ENCODE assay signal across 30 mouse cellular contexts in genomic region chr13:38028407-38028806, GRCm38 (mm10). TPM values are rescaled to one million over a fixed set of nuclear protein-coding genes. Genes with fewer than 3 reads are reported as not detected.
DNase-seq lines count a peak whose midpoint lies in the region; ATAC-seq and TF ChIP-seq lines count a peak whose summit lies in the region.
"Had no signal": no experiment of that assay in that cellular context is flagged by ENCODE, and none has a peak within 500 bp of the region (broad histone marks: within the 10 kb centered on the region; RNA-seq: fewer than 3 reads in every experiment).

No protein-coding gene starts in this region.

- H3K36me3 ChIP-seq in spleen, adult 2 months (ENCODE audit: control insufficient read depth, insufficient read depth, low read length), result no peaks in the 10 kb centered on the region
- peaks cover 0 to 14% of the 10 kb centered on the region in 2 experiments; a peak in 2 of 4 replicates for H3K36me3 ChIP-seq in MEL (ENCODE audit: control insufficient read depth in 1 of 2, insufficient read depth in 2 of 2, low read length in 2 of 2)
- H3K36me3 ChIP-seq in splenic B cell, adult 2 months (ENCODE audit: control insufficient read depth, insufficient read depth, low read length, poor library complexity, severe bottlenecking), result no peaks in the 10 kb centered on the region
- H3K36me3 ChIP-seq: embryonic facial prominence, embryonic 10.5 days; embryonic facial prominence, embryonic 13.5 days; forebrain, embryonic 12.5 days; forebrain, embryonic 15.5 days; heart, embryonic 10.5 days; heart, embryonic 13.5 days; hindbrain, embryonic 10.5 days had no signal

- H3K27me3 ChIP-seq in spleen, adult 2 months (ENCODE audit: control insufficient read depth, insufficient read depth, low read length), result no peaks in the 10 kb centered on the region
- no peaks in the 10 kb centered on the region for H3K27me3 ChIP-seq in MEL (ENCODE audit: control insufficient read depth in 1 of 2, insufficient read depth in 2 of 2, low read length in 2 of 2)
- no peaks in the 10 kb centered on the region for H3K27me3 ChIP-seq in splenic B cell, adult 2 months (ENCODE audit: control insufficient read depth, insufficient read depth, low read length, poor library complexity, severe bottlenecking)
- H3K27me3 ChIP-seq: embryonic facial prominence, embryonic 13.5 days; forebrain, embryonic 15.5 days; heart, embryonic 13.5 days had no signal

- no peaks in the 10 kb centered on the region for H3K9me3 ChIP-seq in MEL (replicated peaks; ENCODE audit: insufficient read depth, low read length)
- H3K9me3 ChIP-seq: embryonic facial prominence, embryonic 10.5 days; embryonic facial prominence, embryonic 13.5 days; forebrain, embryonic 12.5 days; forebrain, embryonic 15.5 days; G1E; heart, embryonic 10.5 days; hindbrain, embryonic 10.5 days had no signal

- peaks cover 9% of the 10 kb centered on the region for H3K4me1 ChIP-seq in spleen, adult 2 months (ENCODE audit: control insufficient read depth, insufficient read depth, insufficient read length)
- H3K4me1 ChIP-seq in MEL (ENCODE audit: control insufficient read depth in 1 of 2, insufficient read depth in 2 of 2, low read length in 2 of 2), result peaks cover 3 to 4% of the 10 kb centered on the region in 2 experiments; a peak in 3 of 4 replicates
- H3K4me1 ChIP-seq: embryonic facial prominence, embryonic 10.5 days; embryonic facial prominence, embryonic 13.5 days; forebrain, embryonic 12.5 days; forebrain, embryonic 15.5 days; heart, embryonic 10.5 days; hindbrain, embryonic 10.5 days had no signal

- H3K27ac ChIP-seq in spleen, adult 2 months (ENCODE audit: insufficient read depth, low read length), result peak overlapping the region; percentile 74
- H3K27ac ChIP-seq in MEL (ENCODE audit: control insufficient read depth, low read depth, low read length), result peak overlapping the region; percentile 43
- H3K27ac ChIP-seq: embryonic facial prominence, embryonic 10.5 days; embryonic facial prominence, embryonic 13.5 days; forebrain, embryonic 12.5 days; forebrain, embryonic 15.5 days; heart, adult 2 months; heart, embryonic 10.5 days; heart, embryonic 13.5 days; hindbrain, embryonic 10.5 days; hindbrain, embryonic 14.5 days; hindbrain, postnatal 0 days had no signal

- no peak for TF ChIP-seq POLR2A in spleen, adult 2 months (IDR thresholded peaks at IDR 0.05; ENCODE audit: low read depth, low read length)
- TF ChIP-seq POLR2A in MEL (IDR thresholded peaks at IDR 0.05; ENCODE audit: control insufficient read depth in 1 of 2, insufficient read depth in 1 of 2, low read depth in 1 of 2, low read length in 2 of 2, poor library complexity in 1 of 2), result no peak

- intact Hi-C loops in heart, postnatal 36 days (cut with DNase I), result no loop called here

- TF ChIP-seq CTCF in spleen, adult 2 months (IDR thresholded peaks at IDR 0.05; ENCODE audit: extremely low read depth, insufficient read depth, insufficient read length, insufficient replicate concordance), result no peak
- TF ChIP-seq CTCF in MEL (IDR thresholded peaks at IDR 0.05 in 2 of 3, conservative IDR thresholded peaks at IDR 0.05 in 1 of 3; ENCODE audit: control insufficient read depth in 1 of 3, insufficient read depth in 1 of 3, low read depth in 2 of 3, low read length in 3 of 3, poor library complexity in 1 of 3, severe bottlenecking in 1 of 3), result no peak

- no peak for TF ChIP-seq RAD21 in MEL (IDR thresholded peaks at IDR 0.05; ENCODE audit: low read depth, low read length)

- H3K79me2 ChIP-seq in MEL (ENCODE audit: control insufficient read depth, insufficient read depth, low read length, poor library complexity), result no peaks in the 10 kb centered on the region

- DNase-seq in spleen, adult 2 months (ENCODE audit: low read depth in 1 of 2, low spot score in 2 of 2), result no peak
- no peak for DNase-seq in spleen, adult 18-20 months
- no peak for DNase-seq in MEL (ENCODE audit: low read depth, low spot score)
- peak; percentile 63 for DNase-seq in splenic B cell, adult 2 months (ENCODE audit: low read depth, low spot score)
- no peak for DNase-seq in layer of hippocampus, adult 8-10 months (ENCODE audit: low spot score in 2 of 2)
- DNase-seq in cerebellum, adult 11-12 months, result no peak
- no peak for DNase-seq in heart, postnatal 36 days
- DNase-seq: adrenal gland, adult 2 months; adrenal gland, postnatal 14 days; cerebellum, adult 18-20 months; cerebellum, adult 9-10 months; cerebellum, postnatal 25 days; embryo, embryonic 11 days; gastrocnemius, postnatal 25 days; heart, adult 2 months; heart, postnatal 14 days had no signal

- peak overlapping the region; percentile 39 for H3K9ac ChIP-seq in MEL (ENCODE audit: control insufficient read depth, low read depth, low read length, poor library complexity, severe bottlenecking)
- H3K9ac ChIP-seq: embryonic facial prominence, embryonic 13.5 days; forebrain, embryonic 12.5 days; forebrain, embryonic 15.5 days; heart, embryonic 13.5 days; hindbrain, embryonic 14.5 days had no signal

- 39% methylated on average over 4 of the region's 4 CpGs for WGBS in spleen, adult 2 months

- ATAC-seq in granulocyte monocyte progenitor cell, adult 5-6 weeks (replicated peaks; ENCODE audit: poor library complexity, severe bottlenecking), result peak; percentile 20
- ATAC-seq: forebrain, embryonic 15.5 days; hindbrain, postnatal 0 days; inflammation-experienced regulatory T-cells, adult 6 months; intestine, embryonic 16.5 days had no signal

- no peak overlapping the region for H3K4me3 ChIP-seq in spleen, adult 2 months (ENCODE audit: extremely low read depth, insufficient read depth, insufficient read length)
- peak overlapping the region in 1 of 2 experiments; percentile 60; a peak in 2 of 4 replicates for H3K4me3 ChIP-seq in MEL (ENCODE audit: control insufficient read depth in 1 of 2, insufficient read depth in 1 of 2, low read depth in 2 of 2, low read length in 2 of 2)
- H3K4me3 ChIP-seq: embryonic facial prominence, embryonic 10.5 days; embryonic facial prominence, embryonic 13.5 days; erythroblast, embryonic 14.5 days; forebrain, embryonic 12.5 days; forebrain, embryonic 15.5 days; heart, adult 2 months; heart, embryonic 10.5 days; heart, embryonic 13.5 days; hindbrain, embryonic 10.5 days had no signal

- no peak for TF ChIP-seq EP300 in MEL (IDR thresholded peaks at IDR 0.05; ENCODE audit: low read depth in 1 of 2, low read length in 2 of 2)

TF ChIP-seq in MEL, 35 proteins besides CTCF, POLR2A, EP300 and RAD21:
- TF ChIP-seq ZNF384 (IDR thresholded peaks at IDR 0.05; ENCODE audit: low read depth, low read length) (no peak), CHD2 (IDR thresholded peaks at IDR 0.05; ENCODE audit: low read length) (no peak), USF1 (IDR thresholded peaks at IDR 0.05; ENCODE audit: low read depth, low read length) (0 out of 2 replicates have a peak, but pooled peaks have one; percentile 7)

RNA-seq across cellular contexts. Expression of gene Riok1, which starts 8.4 kb away (rescaled TPM):
- polyA plus RNA-seq in spleen, adult 2 months (2012; rRNA removed), result 13.0 and 17.1 TPM in 2 replicates
- 37.6 and 43.7 TPM in 2 replicates for total RNA-seq in MEL (2012; rRNA removed)
- 10 to 100 TPM in 1 of 2 experiments, not detected in 1; 40.5 TPM for polyA plus RNA-seq in MEL (2012; ENCODE audit: insufficient read depth in 1 of 2, insufficient read length in 2 of 2, low read depth in 1 of 2, low replicate concordance in 2 of 2, missing spikeins in 1 of 2)
- total RNA-seq in granulocyte monocyte progenitor cell, adult 5-6 weeks (2014; fragmentation: Nextera tagmentation), result 41.5 and 43.2 TPM in 2 replicates
- 88.8 and 97.5 TPM in 2 replicates for total RNA-seq in granulocyte monocyte progenitor cell, adult 5-6 weeks (2017)
- total RNA-seq in layer of hippocampus, adult 8-10 months (2022), result 10 to 100 TPM; 28.6 to 33.0 (median 30.6) TPM
- total RNA-seq in heart, postnatal 36 days (2021), result 10 to 100 TPM; 10.9 to 11.8 TPM

RNA-seq across cellular contexts. Expression of gene Cage1, which starts 8.5 kb away (rescaled TPM):
- 0.06 and 0.08 TPM in 2 replicates for polyA plus RNA-seq in spleen, adult 2 months (2012; rRNA removed)
- 1.0 and 1.1 TPM in 2 replicates for total RNA-seq in MEL (2012; rRNA removed)
- under 1 TPM in 1 of 2 experiments, not detected in 1; 0.78 TPM for polyA plus RNA-seq in MEL (2012; ENCODE audit: insufficient read depth in 1 of 2, insufficient read length in 2 of 2, low read depth in 1 of 2, low replicate concordance in 2 of 2, missing spikeins in 1 of 2)
- 0.62 and 3.0 TPM in 2 replicates for total RNA-seq in granulocyte monocyte progenitor cell, adult 5-6 weeks (2014; fragmentation: Nextera tagmentation)
- 0.98 and 2.2 TPM in 2 replicates for total RNA-seq in granulocyte monocyte progenitor cell, adult 5-6 weeks (2017)
- 1 to 10 TPM; 4.5 to 8.5 (median 6.7) TPM for total RNA-seq in layer of hippocampus, adult 8-10 months (2022)
- total RNA-seq in heart, postnatal 36 days (2021), result 1 to 10 TPM; 2.1 TPM

RNA-seq across cellular contexts. Expression of gene Ssr1, which starts 34.4 kb away (rescaled TPM):
- polyA plus RNA-seq in spleen, adult 2 months (2012; rRNA removed), result 3.9 and 4.1 TPM in 2 replicates
- 76.7 and 77.2 TPM in 2 replicates for total RNA-seq in MEL (2012; rRNA removed)
- 100 to 1,000 TPM in 1 of 2 experiments, 10 to 100 TPM in 1; 30.9 to 104 TPM for polyA plus RNA-seq in MEL (2012; ENCODE audit: insufficient read depth in 1 of 2, insufficient read length in 2 of 2, low read depth in 1 of 2, low replicate concordance in 2 of 2, missing spikeins in 1 of 2)
- total RNA-seq in granulocyte monocyte progenitor cell, adult 5-6 weeks (2014; fragmentation: Nextera tagmentation), result 144 and 158 TPM in 2 replicates
- total RNA-seq in granulocyte monocyte progenitor cell, adult 5-6 weeks (2017), result 263 and 333 TPM in 2 replicates
- total RNA-seq in layer of hippocampus, adult 8-10 months (2022), result 100 to 1,000 TPM in 1 of 4 experiments, 10 to 100 TPM in 3; 92.0 to 103 (median 98.7) TPM
- 10 to 100 TPM; 40.1 to 46.0 TPM for total RNA-seq in heart, postnatal 36 days (2021)
